Mouse (Mus musculus): ENCODE results near the gene Etl4. TPM values are rescaled to one million over a fixed set of nuclear protein-coding genes. Genes with fewer than 3 reads are reported as not detected.

Etl4 gene
- total and polyA plus RNA-seq, 2 experiments from 2014 or later, result 7.6 to 20.6 TPM

DNA sequence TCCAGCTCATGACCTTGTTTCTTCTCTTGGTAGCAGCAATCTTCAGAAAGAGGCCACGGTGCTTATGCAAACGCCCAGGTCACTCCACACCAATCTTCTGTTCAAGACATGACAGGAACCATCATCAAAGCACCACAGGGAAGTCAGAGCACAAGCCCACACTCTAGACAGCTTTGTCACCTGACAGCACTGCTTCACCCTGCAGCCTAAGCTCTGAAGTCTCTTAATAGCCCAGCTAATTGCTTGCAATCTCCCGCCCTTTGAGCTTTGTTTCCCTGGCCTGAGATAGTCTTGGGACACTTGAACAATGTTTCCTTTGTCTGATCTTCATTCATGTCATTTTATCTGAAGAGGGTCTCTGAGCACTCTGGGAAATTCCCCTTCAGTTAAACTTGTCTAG lies 779.8 kb downstream of the Etl4 start:
- no peak for TF ChIP-seq CTCF (IDR thresholded peaks at IDR 0.05; ENCODE audit: low read depth)
- TF ChIP-seq EP300 (IDR thresholded peaks at IDR 0.05; ENCODE audit: low read depth), result no peak
- Histone ChIP-seq H3K27ac (ENCODE audit: low read depth) (no peak overlapping the region), H3K27me3 (ENCODE audit: control insufficient read depth, insufficient read depth, low read length) (no peaks in the 10 kb centered on the region), H3K4me1 (ENCODE audit: control insufficient read depth, insufficient read depth) (peaks cover 5% of the 10 kb centered on the region; the same call in 1 of the 2 replicates), H3K36me3 (replicated peaks; ENCODE audit: control insufficient read depth, insufficient read depth, low read length) (no peaks in the 10 kb centered on the region), H3K9ac (replicated peaks; ENCODE audit: low read depth, low read length) (no peak overlapping the region), H3K9me3 (replicated peaks; ENCODE audit: control insufficient read depth, low read length) (no peaks in the 10 kb centered on the region), H3K4me3 (ENCODE audit: low read depth, low read length) (no peak overlapping the region), H3K4me2 (ENCODE audit: low read depth, low read length) (no peak overlapping the region)
- ATAC-seq (ENCODE audit: insufficient read depth, low read depth), result no peak
- DNase-seq (ENCODE audit: low spot score), result no peak
- 22% methylated on average over 3 of the region's 3 CpGs for WGBS

DNA sequence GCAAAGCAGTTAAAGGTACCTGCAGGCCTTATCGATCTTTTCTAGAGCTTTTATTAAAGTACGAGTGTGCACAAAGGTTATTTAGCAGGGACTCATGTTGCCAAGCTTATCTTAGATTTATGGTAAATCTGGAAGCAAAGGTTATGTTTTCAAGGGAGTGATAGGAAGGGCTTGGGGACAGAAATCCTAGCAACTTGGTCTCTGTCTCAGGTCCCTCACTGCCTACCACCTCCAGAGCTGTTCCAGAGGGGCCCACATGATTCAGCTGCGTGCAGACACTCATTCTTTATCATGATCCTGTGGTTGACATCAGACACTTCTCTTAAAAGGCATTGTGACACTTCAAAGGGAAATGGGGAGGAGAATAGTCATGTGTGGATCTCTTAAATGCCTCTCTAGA lies 783.3 kb downstream of the Etl4 start:
- Histone ChIP-seq H3K9me3 (replicated peaks; ENCODE audit: control insufficient read depth, low read length) (no peaks in the 10 kb centered on the region), H3K4me2 (ENCODE audit: low read depth, low read length) (no peak overlapping the region), H3K27ac (ENCODE audit: low read depth) (no peak overlapping the region), H3K9ac (replicated peaks; ENCODE audit: low read depth, low read length) (no peak overlapping the region), H3K4me1 (ENCODE audit: control insufficient read depth, insufficient read depth) (peaks cover 5% of the 10 kb centered on the region; the same call in 1 of the 2 replicates), H3K27me3 (ENCODE audit: control insufficient read depth, insufficient read depth, low read length) (no peaks in the 10 kb centered on the region), H3K36me3 (replicated peaks; ENCODE audit: control insufficient read depth, insufficient read depth, low read length) (no peaks in the 10 kb centered on the region), H3K4me3 (ENCODE audit: low read depth, low read length) (no peak overlapping the region)
- DNase-seq (ENCODE audit: low spot score) (no peak), ATAC-seq (ENCODE audit: insufficient read depth, low read depth) (no peak)
- no peak for TF ChIP-seq EP300 (IDR thresholded peaks at IDR 0.05; ENCODE audit: low read depth)
- TF ChIP-seq CTCF (IDR thresholded peaks at IDR 0.05; ENCODE audit: low read depth), result no peak
- 65% methylated on average over 3 of the region's 3 CpGs for WGBS

DNA sequence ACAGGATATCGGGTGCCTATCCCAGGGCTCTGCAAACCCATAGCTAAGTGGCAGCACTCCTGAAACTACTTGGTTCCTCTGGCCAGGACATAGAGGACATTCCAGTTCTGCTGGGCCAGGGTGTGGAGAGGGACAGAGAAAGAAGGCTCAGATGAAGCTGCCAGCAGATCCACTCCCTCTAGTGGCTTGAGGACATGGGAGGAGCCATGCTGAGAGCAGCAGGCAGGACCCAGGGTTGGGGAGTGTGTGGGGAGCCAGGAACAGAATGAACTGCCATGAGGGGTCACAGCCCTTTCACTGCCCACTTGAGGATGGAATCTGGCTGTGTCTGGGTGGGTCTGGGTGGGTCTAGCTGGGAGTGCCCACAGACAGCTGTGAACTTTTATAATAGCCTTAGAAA lies 784.2 kb downstream of the Etl4 start:
- Histone ChIP-seq H3K4me1 (ENCODE audit: control insufficient read depth, insufficient read depth) (peaks cover 5% of the 10 kb centered on the region; the same call in 1 of the 2 replicates), H3K9me3 (replicated peaks; ENCODE audit: control insufficient read depth, low read length) (no peaks in the 10 kb centered on the region), H3K4me3 (ENCODE audit: low read depth, low read length) (no peak overlapping the region), H3K36me3 (replicated peaks; ENCODE audit: control insufficient read depth, insufficient read depth, low read length) (no peaks in the 10 kb centered on the region), H3K27ac (ENCODE audit: low read depth) (no peak overlapping the region), H3K27me3 (ENCODE audit: control insufficient read depth, insufficient read depth, low read length) (no peaks in the 10 kb centered on the region), H3K4me2 (ENCODE audit: low read depth, low read length) (no peak overlapping the region), H3K9ac (replicated peaks; ENCODE audit: low read depth, low read length) (no peak overlapping the region)
- DNase-seq (ENCODE audit: low spot score) (no peak), ATAC-seq (ENCODE audit: insufficient read depth, low read depth) (no peak)
- 62% methylated on average over 1 of the region's 1 CpGs for WGBS
- TF ChIP-seq CTCF (IDR thresholded peaks at IDR 0.05; ENCODE audit: low read depth) (peak; percentile 11), EP300 (IDR thresholded peaks at IDR 0.05; ENCODE audit: low read depth) (no peak)

GRCm38 (mm10) chr2:20697719-20698118 lies 788.1 kb downstream of the Etl4 start:
- DNase-seq (ENCODE audit: low spot score), result no peak
- Histone ChIP-seq H3K4me1 (ENCODE audit: control insufficient read depth, insufficient read depth) (no peaks in the 10 kb centered on the region), H3K4me3 (ENCODE audit: low read depth, low read length) (no peak overlapping the region), H3K36me3 (replicated peaks; ENCODE audit: control insufficient read depth, insufficient read depth, low read length) (no peaks in the 10 kb centered on the region), H3K27ac (ENCODE audit: low read depth) (no peak overlapping the region), H3K4me2 (ENCODE audit: low read depth, low read length) (no peak overlapping the region), H3K9me3 (replicated peaks; ENCODE audit: control insufficient read depth, low read length) (no peaks in the 10 kb centered on the region), H3K9ac (replicated peaks; ENCODE audit: low read depth, low read length) (no peak overlapping the region), H3K27me3 (ENCODE audit: control insufficient read depth, insufficient read depth, low read length) (no peaks in the 10 kb centered on the region)
- no peak for ATAC-seq (ENCODE audit: insufficient read depth, low read depth)
- WGBS, result 81% methylated on average over 1 of the region's 1 CpGs
- no peak for TF ChIP-seq CTCF (IDR thresholded peaks at IDR 0.05; ENCODE audit: low read depth)
- TF ChIP-seq EP300 (IDR thresholded peaks at IDR 0.05; ENCODE audit: low read depth), result no peak

DNA sequence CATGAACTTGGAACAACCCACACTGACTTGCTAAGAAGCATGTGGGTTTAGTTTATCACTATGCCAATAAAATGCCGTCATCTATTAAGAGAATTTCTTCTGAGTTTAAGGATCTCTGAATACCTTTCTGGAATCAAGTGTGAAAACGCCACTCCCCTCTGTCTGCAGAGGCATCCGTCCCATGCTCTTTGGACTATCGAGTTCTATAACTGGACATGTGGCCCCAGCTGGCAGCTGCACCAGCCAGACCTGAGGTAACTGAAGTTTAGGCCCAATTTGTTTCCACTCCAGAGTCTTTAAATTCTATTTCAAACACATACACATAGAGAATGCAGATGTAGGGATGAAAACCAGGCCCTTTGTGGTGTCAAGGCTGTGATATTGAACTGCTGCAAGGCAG lies 795.5 kb downstream of the Etl4 start:
- H3K4me1 ChIP-seq (ENCODE audit: control insufficient read depth, insufficient read depth), result no peaks in the 10 kb centered on the region
- no peak for TF ChIP-seq CTCF (IDR thresholded peaks at IDR 0.05; ENCODE audit: low read depth)
- TF ChIP-seq EP300 (IDR thresholded peaks at IDR 0.05; ENCODE audit: low read depth), result no peak
- ATAC-seq (ENCODE audit: insufficient read depth, low read depth) (no peak), DNase-seq (ENCODE audit: low spot score) (no peak)
- H3K4me3 ChIP-seq (ENCODE audit: low read depth, low read length), result no peak overlapping the region
- H3K4me2 ChIP-seq (ENCODE audit: low read depth, low read length), result no peak overlapping the region
- H3K9me3 ChIP-seq (replicated peaks; ENCODE audit: control insufficient read depth, low read length), result no peaks in the 10 kb centered on the region
- no peak overlapping the region for H3K9ac ChIP-seq (replicated peaks; ENCODE audit: low read depth, low read length)
- no peaks in the 10 kb centered on the region; the same call in 1 of the 2 replicates for H3K36me3 ChIP-seq (replicated peaks; ENCODE audit: control insufficient read depth, insufficient read depth, low read length)
- no peaks in the 10 kb centered on the region for H3K27me3 ChIP-seq (ENCODE audit: control insufficient read depth, insufficient read depth, low read length)
- H3K27ac ChIP-seq (ENCODE audit: low read depth), result no peak overlapping the region
- WGBS, result 60% methylated on average over 4 of the region's 4 CpGs

DNA sequence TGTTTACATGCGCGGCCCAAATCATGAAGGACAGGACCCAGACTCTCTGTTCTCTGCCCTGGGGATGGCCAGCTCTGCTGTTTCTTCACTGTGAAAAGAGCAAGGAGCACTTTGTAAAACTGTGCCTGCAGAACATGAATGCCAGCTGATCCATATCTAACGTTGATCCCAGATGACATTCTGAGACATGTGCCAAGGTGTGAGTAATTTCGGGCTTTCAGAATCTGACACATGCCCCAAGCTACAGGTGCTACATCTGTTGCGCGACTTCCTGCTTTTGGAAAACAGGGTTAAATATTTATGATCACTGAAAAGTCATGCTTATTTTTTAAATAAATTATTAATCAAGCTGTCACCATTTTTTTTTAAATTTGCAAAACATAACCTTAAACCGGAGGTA lies 801.0 kb downstream of the Etl4 start:
- no peak for TF ChIP-seq CTCF (IDR thresholded peaks at IDR 0.05; ENCODE audit: low read depth)
- 84% methylated on average over 7 of the region's 7 CpGs for WGBS
- H3K9ac ChIP-seq (replicated peaks; ENCODE audit: low read depth, low read length), result no peak overlapping the region
- no peaks in the 10 kb centered on the region; the same call in 1 of the 2 replicates for H3K36me3 ChIP-seq (replicated peaks; ENCODE audit: control insufficient read depth, insufficient read depth, low read length)
- no peak overlapping the region for H3K4me3 ChIP-seq (ENCODE audit: low read depth, low read length)
- no peak overlapping the region for H3K27ac ChIP-seq (ENCODE audit: low read depth)
- H3K4me2 ChIP-seq (ENCODE audit: low read depth, low read length), result no peak overlapping the region
- H3K4me1 ChIP-seq (ENCODE audit: control insufficient read depth, insufficient read depth), result peaks cover 4% of the 10 kb centered on the region; the same call in 1 of the 2 replicates
- DNase-seq (ENCODE audit: low spot score) (no peak), ATAC-seq (ENCODE audit: insufficient read depth, low read depth) (no peak)
- H3K9me3 ChIP-seq (replicated peaks; ENCODE audit: control insufficient read depth, low read length), result no peaks in the 10 kb centered on the region
- H3K27me3 ChIP-seq (ENCODE audit: control insufficient read depth, insufficient read depth, low read length), result no peaks in the 10 kb centered on the region

Data from heart, postnatal 0 days (tissue).